Mouse (Mus musculus): ENCODE data around the gene Snf8. TPM values are rescaled to one million over a fixed set of nuclear protein-coding genes. Genes with fewer than 3 reads are reported as not detected.

Gene Snf8
- total RNA-seq, 2 experiments from 2014 or later, result 92.8 to 96.8 TPM

DNA sequence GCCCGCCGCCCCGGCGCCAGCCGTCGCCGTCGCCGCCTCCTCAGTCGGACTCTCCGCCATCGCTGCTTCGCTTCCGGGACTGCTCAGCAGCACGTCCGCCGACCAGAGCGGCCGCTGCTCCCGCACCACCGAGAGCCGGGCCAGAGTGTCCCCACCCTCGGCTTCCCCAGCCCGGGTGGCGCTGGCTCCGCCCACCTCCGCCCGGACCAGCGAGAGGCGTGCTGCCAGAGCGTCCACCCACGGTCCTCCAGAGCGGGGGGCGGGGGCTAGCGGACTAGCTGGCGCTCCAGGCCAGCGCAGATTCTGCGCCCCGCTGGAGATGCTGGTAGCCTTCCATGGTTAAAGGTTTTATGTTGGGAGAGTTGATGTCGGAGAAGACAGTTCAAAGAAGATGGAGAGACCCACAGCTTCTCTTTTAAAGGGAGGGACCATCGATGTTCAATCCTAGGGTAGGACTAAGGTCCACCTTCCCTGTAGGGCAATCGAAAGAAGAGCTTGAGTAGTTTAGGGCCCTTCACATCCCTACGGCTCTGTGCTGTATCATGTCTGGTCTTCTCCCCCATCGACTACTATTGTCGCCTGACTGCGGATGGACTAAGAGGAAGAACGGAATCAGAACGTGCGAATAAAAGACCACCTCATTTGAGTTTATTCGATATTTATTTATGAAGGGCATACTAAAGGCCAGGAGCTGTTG is 30.7 kb downstream of the Snf8 start, which contains the start of gene Ube2z:
Ube2z (minus strand) TSS at position 174 of the 697 bp plus-strand sequence.
- peak; percentile 49 for TF ChIP-seq CTCF (conservative IDR thresholded peaks at IDR 0.05)
- Histone ChIP-seq H3K27ac (peak within 1 kb of the TSS; percentile 96), H3K4me3 (peak within 1 kb of the TSS; percentile 82)
- DNase-seq (ENCODE audit: low spot score in 2 of 2), result peak; percentile 97 to 99

DNA sequence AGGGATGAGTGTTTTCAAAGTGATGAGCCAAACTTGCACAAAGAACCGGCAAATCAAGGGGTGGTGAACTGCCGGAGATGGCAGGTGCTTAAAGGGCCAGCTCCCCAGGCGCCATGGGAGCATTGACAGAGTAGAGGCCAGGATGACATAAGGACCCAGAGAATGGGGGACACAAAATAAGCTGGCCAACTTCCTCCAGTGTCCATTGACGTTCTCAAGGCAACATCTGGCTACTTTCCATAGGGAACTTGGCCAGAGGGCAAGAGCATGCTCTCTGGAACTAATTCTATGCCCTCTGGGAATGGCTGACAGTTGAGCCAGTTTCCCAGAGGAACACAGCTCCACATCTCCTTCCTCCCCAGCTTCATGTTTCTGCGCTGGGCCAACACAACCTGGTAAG is 33.5 kb downstream of the Snf8 start:
- no peak for TF ChIP-seq CTCF (conservative IDR thresholded peaks at IDR 0.05)

DNA sequence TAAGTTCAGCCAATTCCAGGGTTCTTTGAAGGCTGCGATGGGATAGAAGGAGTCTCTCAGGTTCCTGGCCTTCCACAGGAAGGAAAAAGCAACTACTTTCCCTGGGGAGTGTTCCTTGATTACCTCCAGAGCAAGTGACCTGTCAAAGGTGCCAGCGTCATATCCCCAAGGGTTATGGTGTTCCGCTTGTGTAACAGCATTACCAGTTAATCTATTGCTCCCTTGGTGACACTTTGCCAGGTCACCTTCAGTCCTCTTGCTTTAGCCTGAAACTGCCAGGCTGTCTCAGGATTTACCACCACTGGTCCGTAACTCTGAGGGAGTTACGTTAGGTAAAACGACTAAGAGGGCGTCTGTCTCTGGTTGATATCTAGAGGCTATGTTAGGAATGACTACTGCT is 35.7 kb downstream of the Snf8 start:
- no peak overlapping the region for H3K27ac ChIP-seq
- TF ChIP-seq CTCF (conservative IDR thresholded peaks at IDR 0.05), result no peak
- H3K4me3 ChIP-seq, result no peak overlapping the region
- no peak for DNase-seq (ENCODE audit: low spot score in 2 of 2)

More for the DNA sequence above, 33.5 kb downstream of the Snf8 start:
- Histone ChIP-seq H3K4me3 (no peak overlapping the region), H3K27ac (no peak overlapping the region)
- no peak for DNase-seq (ENCODE audit: low spot score in 2 of 2)

DNA sequence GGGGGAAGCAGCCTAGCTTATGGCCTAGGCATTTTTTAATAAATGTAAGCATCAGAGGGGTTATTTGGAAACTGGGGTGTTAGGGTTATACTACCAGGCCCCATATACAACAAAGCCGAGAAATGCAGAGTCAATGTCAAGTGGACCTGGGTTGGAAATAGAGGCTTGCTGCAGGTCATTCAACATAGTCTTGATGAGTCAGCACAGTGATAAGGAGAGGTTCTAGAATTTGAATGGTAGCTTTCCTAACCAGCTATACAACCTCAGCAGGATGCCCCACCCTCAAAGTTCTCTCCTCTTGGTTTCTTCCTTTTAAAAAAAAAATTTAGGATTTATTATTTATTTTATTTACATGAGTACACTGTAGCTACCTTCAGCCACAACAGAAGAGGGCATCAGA is 36.3 kb downstream of the Snf8 start:
- Histone ChIP-seq H3K27ac (no peak overlapping the region), H3K4me3 (no peak overlapping the region)
- DNase-seq (ENCODE audit: low spot score in 2 of 2), result no peak
- no peak for TF ChIP-seq CTCF (conservative IDR thresholded peaks at IDR 0.05)

DNA sequence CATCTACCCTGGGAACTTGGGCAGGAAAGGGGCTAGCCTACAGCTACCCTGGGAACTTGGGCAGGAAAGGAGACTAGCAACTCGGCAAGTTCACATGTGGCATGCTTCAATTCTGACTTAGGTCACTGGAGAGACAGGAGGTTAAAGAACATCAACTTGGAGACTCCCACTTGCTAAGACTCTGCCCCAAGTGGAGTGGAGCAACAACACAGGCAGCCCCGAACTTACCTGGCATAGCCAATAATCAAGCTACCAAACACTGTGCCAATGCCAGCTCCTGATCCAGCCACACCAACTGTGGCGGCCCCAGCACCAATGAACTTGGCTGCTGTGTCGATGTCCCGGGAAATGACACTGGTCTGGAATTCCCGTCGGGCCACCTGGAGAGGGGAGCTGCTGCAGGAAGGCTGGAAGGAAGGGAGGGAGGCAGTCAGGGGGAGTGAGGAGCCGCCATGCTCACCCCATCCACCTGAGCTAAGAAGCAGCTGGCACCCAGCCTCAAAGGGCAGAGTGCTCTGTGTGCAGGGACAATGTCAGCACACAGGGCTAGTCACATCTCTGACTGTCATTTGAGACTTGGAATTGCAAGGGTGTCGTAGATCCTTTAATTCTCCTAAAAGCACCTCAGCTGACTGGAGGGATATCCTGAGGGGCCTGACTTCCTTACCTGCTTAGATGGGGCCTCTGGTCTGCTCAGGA is 38.8 kb downstream of the Snf8 start:
- Histone ChIP-seq H3K27ac (peak overlapping the region; percentile 93; the same call in 1 of the 2 replicates), H3K4me3 (peak overlapping the region; percentile 98)
- DNase-seq (ENCODE audit: low spot score in 2 of 2), result no peak
- TF ChIP-seq CTCF (conservative IDR thresholded peaks at IDR 0.05), result no peak

DNA sequence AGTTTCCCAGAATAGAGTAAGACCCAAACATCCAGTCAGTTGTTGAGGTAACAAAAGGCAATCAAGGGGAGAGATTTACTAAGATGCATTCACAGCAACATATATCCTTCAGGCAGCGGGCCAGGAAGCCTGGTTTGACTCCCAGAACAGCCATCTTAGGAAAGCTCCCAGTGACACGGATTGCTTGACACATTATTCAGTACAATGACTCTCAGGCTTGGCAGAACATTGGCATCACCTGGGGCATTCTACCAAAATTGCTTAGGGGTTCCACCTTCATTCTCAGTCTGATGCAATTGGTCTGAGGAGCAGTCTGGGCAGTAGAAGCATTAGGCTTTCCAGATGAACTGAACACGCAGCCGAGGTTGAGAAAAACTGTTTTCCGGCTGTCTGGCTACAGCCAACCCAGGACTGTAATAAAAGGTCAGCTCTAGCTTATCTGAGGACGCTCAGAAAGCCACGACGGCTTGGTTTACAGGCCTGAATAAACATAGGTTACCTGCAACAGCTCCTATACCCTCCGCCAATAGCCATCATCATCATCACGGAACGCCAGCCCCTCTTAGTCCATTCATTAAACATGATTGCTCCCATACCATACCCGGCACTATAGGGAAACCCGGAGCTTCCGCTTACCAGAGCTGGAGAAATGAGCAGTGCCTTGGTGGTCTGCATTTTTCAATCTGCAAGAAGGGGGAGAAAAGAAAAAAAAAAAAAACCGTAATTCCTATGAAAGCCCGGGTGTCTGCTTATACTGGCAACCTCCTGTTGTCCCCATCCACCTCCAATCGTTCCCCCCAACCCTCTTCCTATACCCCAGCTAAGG is 39.9 kb downstream of the Snf8 start:
- DNase-seq (ENCODE audit: low spot score in 2 of 2), result no peak
- peak overlapping the region; percentile 93 for H3K27ac ChIP-seq

DNA sequence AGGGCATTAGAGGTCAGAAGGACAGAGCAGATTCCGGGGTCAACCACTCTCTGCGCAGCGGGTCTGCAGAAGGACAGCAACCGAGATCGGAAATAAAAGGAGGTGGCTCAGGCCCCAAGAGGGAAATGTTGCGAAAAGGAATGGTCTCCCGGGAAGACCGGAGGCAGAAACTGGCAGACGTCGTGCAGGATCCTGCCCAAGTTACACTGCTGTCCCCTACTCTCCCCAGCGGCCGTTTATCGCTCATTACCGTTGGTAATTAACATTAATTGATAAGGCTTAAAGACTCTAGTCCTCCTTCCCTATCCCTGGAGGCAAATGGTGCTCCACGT is 40.5 kb downstream of the Snf8 start:
- TF ChIP-seq CTCF (conservative IDR thresholded peaks at IDR 0.05), result no peak
- peak overlapping the region; percentile 93 for H3K27ac ChIP-seq
- H3K4me3 ChIP-seq, result peak overlapping the region; percentile 98
- DNase-seq (ENCODE audit: low spot score in 2 of 2), result no peak

More for the DNA sequence above, 39.9 kb downstream of the Snf8 start:
- no peak for TF ChIP-seq CTCF (conservative IDR thresholded peaks at IDR 0.05)
- H3K4me3 ChIP-seq, result peak overlapping the region; percentile 98

DNA sequence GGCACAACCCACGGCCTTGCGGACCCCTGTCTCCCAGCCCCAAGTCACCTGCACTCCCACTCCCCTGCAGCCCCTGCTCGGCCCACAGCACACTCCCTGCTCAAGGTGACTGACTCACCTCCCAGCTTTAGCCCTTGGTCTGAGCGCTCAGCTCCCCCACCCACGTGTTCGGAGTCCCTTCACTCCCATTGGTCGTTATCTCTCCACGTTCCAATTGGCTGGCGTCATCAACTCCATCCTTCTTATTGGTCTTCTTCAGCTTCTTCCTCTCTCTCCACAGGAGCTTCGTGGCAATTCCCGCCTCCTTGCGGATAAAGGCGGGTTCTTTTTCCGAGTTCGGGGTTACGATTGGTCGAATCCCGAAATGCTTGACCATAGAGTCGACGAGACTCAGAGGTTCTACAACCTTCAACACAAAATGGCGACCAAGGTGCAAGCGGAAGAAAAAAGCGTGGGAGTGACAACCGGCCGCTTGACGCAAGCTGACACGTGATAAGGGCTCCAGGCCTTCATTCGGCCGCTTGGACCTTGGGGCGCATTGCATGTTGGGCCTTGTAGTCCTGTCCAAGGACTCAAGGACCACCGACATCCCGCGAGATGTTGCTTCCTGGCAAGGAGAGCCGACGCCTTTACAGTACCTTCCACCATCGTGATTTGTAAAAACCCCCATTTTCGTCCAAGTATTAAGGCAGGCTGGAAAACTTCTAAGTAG is 41.0 kb downstream of the Snf8 start, which contains the start of gene Atp5g1:
Atp5g1 (minus strand) TSS at position 162 of the 712 bp plus-strand sequence.
- Histone ChIP-seq H3K27ac (peak within 1 kb of the TSS; percentile 93), H3K4me3 (peak within 1 kb of the TSS; percentile 98)
- DNase-seq (ENCODE audit: low spot score in 2 of 2), result peak; percentile 94 to 100
- peak; percentile 52 for TF ChIP-seq CTCF (conservative IDR thresholded peaks at IDR 0.05)

DNA sequence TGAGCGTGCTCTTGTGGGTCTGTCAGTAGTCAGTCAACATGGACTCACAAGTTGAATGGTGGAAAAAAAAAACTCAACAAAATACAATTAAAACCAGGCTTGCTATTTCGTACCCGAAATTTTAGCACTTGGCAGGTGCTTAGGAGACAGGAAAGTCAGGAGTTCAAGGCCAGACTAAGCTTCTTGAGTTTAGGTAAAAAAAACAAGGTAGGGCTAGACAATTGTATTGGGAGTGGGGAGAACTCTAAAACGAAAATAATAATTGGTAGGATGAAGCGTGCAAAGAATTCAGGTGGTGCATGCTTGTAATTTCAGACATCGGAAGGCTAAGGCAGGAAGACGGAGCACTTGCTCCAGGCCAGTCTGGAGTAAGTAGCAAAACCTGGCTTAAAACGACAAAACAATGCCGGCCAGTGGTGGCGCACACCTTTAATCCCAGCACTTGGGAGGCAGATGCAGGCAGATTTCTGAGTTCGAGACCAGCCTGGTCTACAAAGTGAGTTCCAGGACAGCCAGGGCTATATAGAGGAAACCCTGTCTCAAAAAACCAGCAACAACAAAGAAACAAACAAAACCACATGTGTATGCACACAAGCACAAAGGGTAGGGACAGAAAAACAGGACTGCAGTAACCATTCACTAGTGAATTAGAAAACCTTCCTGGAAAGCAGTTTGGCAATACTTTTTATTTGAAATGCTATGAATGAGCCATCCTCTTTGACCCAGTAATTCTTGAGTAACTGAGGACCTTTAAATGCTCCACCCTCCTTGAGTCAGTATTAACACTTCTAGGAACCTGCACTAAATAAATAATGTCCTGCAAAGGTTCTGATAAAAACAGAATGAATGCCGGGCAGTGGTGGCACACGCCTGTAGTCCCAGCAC is 41.8 kb downstream of the Snf8 start:
- H3K27ac ChIP-seq, result peak overlapping the region; percentile 92
- no peak for TF ChIP-seq CTCF (conservative IDR thresholded peaks at IDR 0.05)
- H3K4me3 ChIP-seq, result peak overlapping the region; percentile 57
- no peak for DNase-seq (ENCODE audit: low spot score in 2 of 2)

DNA sequence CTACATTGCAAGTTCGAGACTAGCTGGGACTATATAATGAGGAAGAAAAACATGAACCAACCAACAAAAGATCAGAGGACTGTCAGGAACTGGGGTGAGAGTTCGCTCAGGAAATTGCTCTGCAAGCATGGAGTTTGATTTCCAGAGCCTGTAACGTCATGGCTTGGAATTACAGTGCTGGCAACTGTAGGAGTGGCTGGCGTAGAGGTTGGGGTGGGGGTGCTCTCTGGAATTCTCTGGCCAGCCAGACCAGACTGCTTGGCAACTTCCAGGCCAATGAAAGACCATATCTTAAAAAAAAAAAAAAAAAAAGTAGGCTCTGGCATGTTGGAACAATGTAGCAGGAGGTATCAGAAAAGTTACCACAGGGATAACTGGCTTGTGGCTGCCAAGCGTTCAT is 46.1 kb downstream of the Snf8 start:
- H3K4me3 ChIP-seq, result no peak overlapping the region
- DNase-seq (ENCODE audit: low spot score in 2 of 2), result no peak
- no peak overlapping the region for H3K27ac ChIP-seq
- no peak for TF ChIP-seq CTCF (conservative IDR thresholded peaks at IDR 0.05)

DNA sequence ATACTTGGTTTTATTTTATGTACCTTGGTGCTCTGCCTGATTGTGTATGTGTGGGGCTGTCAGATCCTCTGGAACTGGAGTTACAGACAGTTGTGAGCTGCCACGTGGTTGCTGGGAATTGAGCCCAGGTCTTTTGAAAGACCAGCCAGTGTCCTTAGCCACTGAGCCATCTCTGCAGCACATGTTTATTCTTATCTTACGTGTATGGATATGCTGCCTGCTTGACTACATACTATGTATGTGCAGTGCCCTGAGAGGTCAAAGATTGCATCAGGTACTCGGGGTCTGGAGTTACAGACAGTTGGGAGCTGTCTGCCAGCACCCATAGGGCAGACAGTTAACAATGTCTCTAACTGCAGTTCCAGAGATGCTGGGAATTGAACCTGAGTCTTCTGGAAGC is 48.0 kb downstream of the Snf8 start:
- no peak for DNase-seq (ENCODE audit: low spot score in 2 of 2)
- no peak overlapping the region for H3K27ac ChIP-seq
- no peak for TF ChIP-seq CTCF (conservative IDR thresholded peaks at IDR 0.05)
- no peak overlapping the region for H3K4me3 ChIP-seq
